Mouse (Mus musculus) hindlimb bud, embryonic 11.5 days (tissue): ENCODE results near the gene Atg4a.
A peak's percentile ranks its signal among the peaks of the same experiment; 100 is the strongest.

ENCODE experiments used
- DNase-seq: peaks from one replicate; pipeline ENCODE4 v3.0.0-alpha.2; 2012; ENCODE audit warnings: low read depth, low spot score; ENCODE audit errors: extremely low spot score

Gene Atg4a

GRCm38 (mm10) chrX:141158160-141158559 lies 201.5 kb downstream of the Atg4a start:
- DNase-seq: no peak

- no peak for DNase-seq
These were observed 203.7 kb downstream of the Atg4a start for GRCm38 (mm10) chrX:141160371-141160770.

- DNase-seq: no peak
These were observed 208.4 kb downstream of the Atg4a start for GRCm38 (mm10) chrX:141165067-141165466.

GRCm38 (mm10) chrX:141175353-141175752 lies 218.6 kb downstream of the Atg4a start:
- peak; percentile 30 for DNase-seq

- DNase-seq: no peak
These were observed 238.3 kb downstream of the Atg4a start for GRCm38 (mm10) chrX:141195036-141195435.

- DNase-seq: no peak
These were observed 242.3 kb downstream of the Atg4a start for GRCm38 (mm10) chrX:141198993-141199392.

GRCm38 (mm10) chrX:141212802-141213201 lies 256.1 kb downstream of the Atg4a start:
- DNase-seq: peak; percentile 10
